Mouse (Mus musculus): ENCODE results near the gene Cbx5. TPM values are rescaled to one million over a fixed set of nuclear protein-coding genes. Genes with fewer than 3 reads are reported as not detected.
A peak's percentile ranks its signal among the peaks of the same experiment; 100 is the strongest.
"Not testable (repeated sequence)": the region's sequence is repeated elsewhere in the genome, so short reads cannot be mapped to it uniquely, and the experiment has no call there.

Cbx5 gene
- polyA plus RNA-seq, 1 experiment, result 226 TPM

GRCm38 (mm10) chr15:103247782-103248400 lies 8.3 kb upstream of the Cbx5 start:
- peaks cover 1% of the 10 kb centered on the region; the same call in 1 of the 2 replicates for H3K4me1 ChIP-seq (ENCODE audit: control insufficient read depth, insufficient read depth, low read length)
- H3K4me3 ChIP-seq (replicated peaks; ENCODE audit: control insufficient read depth, low read depth, low read length), result no peak overlapping the region
- TF ChIP-seq POLR2A (IDR thresholded peaks at IDR 0.05; ENCODE audit: borderline replicate concordance, control insufficient read depth, low read depth, low read length), result no peak
- no peak for TF ChIP-seq CTCF (IDR thresholded peaks at IDR 0.05; ENCODE audit: control insufficient read depth, insufficient read depth, low read length)
- H3K27ac ChIP-seq (ENCODE audit: control insufficient read depth, insufficient read depth, low read depth, low read length, poor library complexity), result no peak overlapping the region

GRCm38 (mm10) chr15:103247078-103247781 lies 7.6 kb upstream of the Cbx5 start:
- Histone ChIP-seq H3K4me3 (replicated peaks; ENCODE audit: control insufficient read depth, low read depth, low read length) (no peak overlapping the region), H3K4me1 (ENCODE audit: control insufficient read depth, insufficient read depth, low read length) (peaks cover 1% of the 10 kb centered on the region; the same call in 1 of the 2 replicates), H3K27ac (ENCODE audit: control insufficient read depth, insufficient read depth, low read depth, low read length, poor library complexity) (no peak overlapping the region)
- TF ChIP-seq POLR2A (IDR thresholded peaks at IDR 0.05; ENCODE audit: borderline replicate concordance, control insufficient read depth, low read depth, low read length), result no peak
- no peak for TF ChIP-seq CTCF (IDR thresholded peaks at IDR 0.05; ENCODE audit: control insufficient read depth, insufficient read depth, low read length)
- WGBS, result 77% methylated on average over 9 of the region's 9 CpGs

- whole genome bisulfite sequencing, result 59% methylated on average over 6 of the region's 6 CpGs
- Histone ChIP-seq H3K27ac (ENCODE audit: control insufficient read depth, insufficient read depth, low read depth, low read length, poor library complexity) (no peak overlapping the region), H3K4me3 (replicated peaks; ENCODE audit: control insufficient read depth, low read depth, low read length) (no peak overlapping the region), H3K4me1 (ENCODE audit: control insufficient read depth, insufficient read depth, low read length) (peaks cover 1% of the 10 kb centered on the region; the same call in 1 of the 2 replicates)
- TF ChIP-seq CTCF (IDR thresholded peaks at IDR 0.05; ENCODE audit: control insufficient read depth, insufficient read depth, low read length) (no peak), POLR2A (IDR thresholded peaks at IDR 0.05; ENCODE audit: borderline replicate concordance, control insufficient read depth, low read depth, low read length) (no peak)
Observed at GRCm38 (mm10) chr15:103245616-103246015, 6.0 kb upstream of the Cbx5 start.

- 23% methylated on average over 8 of the region's 8 CpGs for WGBS
- peaks cover 1% of the 10 kb centered on the region; the same call in 1 of the 2 replicates for H3K4me1 ChIP-seq (ENCODE audit: control insufficient read depth, insufficient read depth, low read length)
- H3K4me3 ChIP-seq (replicated peaks; ENCODE audit: control insufficient read depth, low read depth, low read length), result peak overlapping the region; percentile 49
- no peak overlapping the region for H3K27ac ChIP-seq (ENCODE audit: control insufficient read depth, insufficient read depth, low read depth, low read length, poor library complexity)
- TF ChIP-seq CTCF (IDR thresholded peaks at IDR 0.05; ENCODE audit: control insufficient read depth, insufficient read depth, low read length) (no peak), POLR2A (IDR thresholded peaks at IDR 0.05; ENCODE audit: borderline replicate concordance, control insufficient read depth, low read depth, low read length) (no peak)
Observed at GRCm38 (mm10) chr15:103242885-103243284, 3.3 kb upstream of the Cbx5 start.

- H3K4me1 ChIP-seq (ENCODE audit: control insufficient read depth, insufficient read depth, low read length), result not testable (repeated sequence)
- H3K27ac ChIP-seq (ENCODE audit: control insufficient read depth, insufficient read depth, low read depth, low read length, poor library complexity), result peak overlapping the region; percentile 78
- WGBS, result under 1% methylated on average over 12 of the region's 12 CpGs
- H3K4me3 ChIP-seq (replicated peaks; ENCODE audit: control insufficient read depth, low read depth, low read length), result peak overlapping the region; percentile 88
Observed at GRCm38 (mm10) chr15:103241071-103242018, 1.7 kb upstream of the Cbx5 start.

- Histone ChIP-seq H3K4me3 (replicated peaks; ENCODE audit: control insufficient read depth, low read depth, low read length) (peak within 1 kb of the TSS; percentile 88), H3K27ac (ENCODE audit: control insufficient read depth, insufficient read depth, low read depth, low read length, poor library complexity) (peak within 1 kb of the TSS; percentile 78), H3K4me1 (ENCODE audit: control insufficient read depth, insufficient read depth, low read length) (no peaks in the 10 kb centered on the region)
- TF ChIP-seq POLR2A (IDR thresholded peaks at IDR 0.05; ENCODE audit: borderline replicate concordance, control insufficient read depth, low read depth, low read length) (peak; percentile 53; the same call in 1 of the 2 replicates), CTCF (IDR thresholded peaks at IDR 0.05; ENCODE audit: control insufficient read depth, insufficient read depth, low read length) (no peak)
- under 1% methylated on average over 47 of the region's 47 CpGs for WGBS
Observed at GRCm38 (mm10) chr15:103240160-103241028, 778 bp upstream of the Cbx5 start, which contains the start of gene Hnrnpa1. TSS of gene Hnrnpa1 (plus strand) at chr15:103240432.

- H3K27ac ChIP-seq (ENCODE audit: control insufficient read depth, insufficient read depth, low read depth, low read length, poor library complexity), result peak overlapping the region; percentile 70
- under 1% methylated on average over 26 of the region's 26 CpGs for WGBS
- TF ChIP-seq CTCF (IDR thresholded peaks at IDR 0.05; ENCODE audit: control insufficient read depth, insufficient read depth, low read length) (no peak), POLR2A (IDR thresholded peaks at IDR 0.05; ENCODE audit: borderline replicate concordance, control insufficient read depth, low read depth, low read length) (0 out of 2 replicates have a peak, but pooled peaks have one; percentile 21)
- peak overlapping the region; percentile 68 for H3K4me3 ChIP-seq (replicated peaks; ENCODE audit: control insufficient read depth, low read depth, low read length)
- no peaks in the 10 kb centered on the region for H3K4me1 ChIP-seq (ENCODE audit: control insufficient read depth, insufficient read depth, low read length)
Observed at GRCm38 (mm10) chr15:103239130-103239684, 409 bp downstream of the Cbx5 start.

Measured in bone marrow, adult 2 months (tissue).